Mouse (Mus musculus) neural tube, embryonic 10.5 days (tissue): Measurements from ENCODE around the gene Synrg.

ENCODE experiments used
- DNase-seq: peaks from one replicate; pipeline ENCODE4 v3.0.0-alpha.2; 2017; ENCODE audit warnings: low spot score; ENCODE audit errors: extremely low spot score

The Synrg gene

DNA sequence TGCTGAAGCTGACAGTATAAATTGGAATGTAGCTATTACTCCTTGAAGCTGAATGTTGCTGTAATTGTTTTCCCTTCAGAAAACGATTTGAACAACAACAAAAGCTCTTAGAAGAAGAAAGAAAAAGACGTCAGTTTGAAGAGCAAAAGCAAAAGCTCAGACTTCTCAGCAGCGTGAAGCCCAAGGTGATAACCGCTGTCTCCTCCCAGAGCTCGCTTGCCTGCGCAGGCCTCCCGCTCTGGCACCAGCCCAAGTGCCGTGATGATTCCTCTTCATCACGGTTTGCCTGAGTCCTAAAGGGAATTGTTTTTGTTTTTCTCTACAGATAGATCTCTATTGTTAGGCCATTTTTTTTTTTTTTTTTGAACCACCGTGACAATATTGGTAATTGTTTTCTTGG lies 17.1 kb downstream of the Synrg start:
- DNase-seq, result no peak

GRCm38 (mm10) chr11:83991701-83992100 lies 27.5 kb downstream of the Synrg start:
- DNase-seq, result no peak

GRCm38 (mm10) chr11:83993428-83993827 lies 29.2 kb downstream of the Synrg start:
- DNase-seq, result no peak

- no peak for DNase-seq
These were observed 30.3 kb downstream of the Synrg start for GRCm38 (mm10) chr11:83994481-83994880.

DNA sequence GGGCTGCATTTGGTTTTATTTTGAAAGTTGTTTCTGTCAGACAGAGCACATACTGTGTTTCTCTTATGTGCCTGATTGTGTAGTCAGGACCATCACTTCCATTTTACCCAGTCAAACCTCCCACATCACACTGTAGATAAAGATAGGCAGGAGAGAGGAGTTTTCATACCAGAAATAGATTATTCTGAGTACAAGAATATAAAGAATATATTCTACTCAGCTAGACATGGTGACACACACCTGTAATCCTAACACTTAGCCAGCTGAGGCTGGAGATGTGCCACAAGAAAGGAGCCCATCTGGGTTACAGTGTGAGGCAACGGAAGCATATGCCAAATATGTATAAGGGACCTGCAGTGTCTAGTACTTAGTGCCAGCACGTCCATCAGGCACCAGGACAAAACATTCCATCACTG lies 31.3 kb downstream of the Synrg start:
- no peak for DNase-seq

- no peak for DNase-seq
These were observed 33.1 kb downstream of the Synrg start for GRCm38 (mm10) chr11:83997171-83997868.

GRCm38 (mm10) chr11:83998993-83999392 lies 34.8 kb downstream of the Synrg start:
- no peak for DNase-seq

DNA sequence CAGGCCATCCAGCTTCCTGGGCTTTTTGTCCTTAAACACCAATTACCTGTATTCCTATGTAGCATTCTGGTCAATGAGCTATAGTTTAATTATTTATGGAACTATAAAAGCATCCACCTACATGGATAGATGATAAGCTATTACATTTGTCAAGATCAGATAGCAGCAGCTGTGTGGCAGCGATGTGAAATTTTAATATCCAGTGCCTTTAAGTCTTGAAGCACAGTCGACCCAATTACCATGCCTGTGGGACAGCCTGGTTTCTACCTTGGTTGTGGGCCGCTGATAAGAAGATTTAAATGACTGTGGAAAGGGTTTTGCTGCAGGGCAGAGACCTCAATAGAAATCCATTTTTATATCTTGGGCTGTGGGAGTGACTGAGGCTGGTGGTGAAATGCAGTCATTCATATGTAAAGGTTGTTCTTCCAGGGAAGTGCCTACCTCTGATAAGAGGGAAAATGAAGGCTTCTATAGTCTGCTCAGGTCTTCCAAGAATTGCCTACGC lies 35.2 kb downstream of the Synrg start:
- no peak for DNase-seq

DNA sequence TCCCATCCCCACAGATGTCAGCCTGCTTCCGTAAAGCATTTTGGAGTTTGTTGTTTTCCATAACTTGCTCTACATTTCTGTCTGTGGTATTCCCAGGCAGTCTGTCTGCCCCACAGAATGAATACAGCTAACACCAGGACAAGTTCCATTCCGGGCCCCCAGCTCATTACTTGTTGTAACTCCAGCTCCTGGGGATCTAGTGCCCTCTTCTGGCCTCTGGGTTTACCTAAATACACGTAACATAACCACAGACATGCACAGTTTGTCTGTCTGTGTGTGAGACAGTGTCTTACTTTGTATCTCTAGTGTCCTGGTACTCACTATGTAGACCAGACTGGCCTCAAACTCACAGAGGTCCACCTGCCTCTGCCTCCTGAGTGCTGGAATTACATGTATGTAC lies 37.0 kb downstream of the Synrg start:
- DNase-seq, result no peak

GRCm38 (mm10) chr11:84003986-84004385 lies 39.8 kb downstream of the Synrg start:
- no peak for DNase-seq

DNA sequence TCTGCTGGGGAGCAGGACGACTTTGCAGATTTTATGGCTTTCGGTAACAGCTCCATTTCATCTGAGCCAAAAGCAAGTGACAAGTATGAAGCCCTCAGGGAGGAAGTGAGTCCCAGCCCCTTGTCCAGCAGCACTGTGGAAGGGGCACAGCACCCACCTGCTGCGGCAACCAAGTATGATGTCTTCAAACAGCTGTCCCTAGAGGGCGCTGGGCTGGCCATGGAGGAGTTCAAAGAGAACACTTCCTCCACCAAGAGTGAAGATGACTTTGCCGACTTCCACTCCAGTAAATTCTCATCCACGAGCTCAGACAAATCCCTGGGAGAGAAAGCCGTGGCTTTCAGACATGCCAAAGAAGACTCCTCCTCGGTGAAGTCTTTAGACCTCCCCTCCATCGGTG lies 44.8 kb downstream of the Synrg start:
- DNase-seq, result no peak

- no peak for DNase-seq
These were observed 46.2 kb downstream of the Synrg start for GRCm38 (mm10) chr11:84010411-84010810.

GRCm38 (mm10) chr11:84011050-84011449 lies 46.8 kb downstream of the Synrg start:
- no peak for DNase-seq

DNA sequence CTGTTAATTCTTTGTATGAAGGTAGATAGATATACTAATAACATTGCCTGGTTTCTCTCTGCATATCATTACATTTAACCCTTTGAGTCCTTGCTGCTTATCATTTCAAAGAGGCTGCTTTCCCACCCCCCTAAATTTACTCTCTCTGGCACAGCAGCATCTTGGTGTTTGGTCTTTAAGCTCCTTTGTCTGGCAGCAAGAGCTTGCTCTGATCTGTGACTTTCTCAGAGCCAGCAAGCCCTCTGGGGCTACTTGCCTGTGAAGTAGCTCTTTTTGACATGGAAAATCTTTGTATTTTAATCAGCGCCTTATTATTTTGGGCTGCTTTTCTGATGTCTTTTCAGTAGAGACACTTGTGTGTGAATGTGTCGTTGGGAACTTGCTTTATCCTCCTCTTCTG lies 47.3 kb downstream of the Synrg start:
- DNase-seq, result no peak

DNA sequence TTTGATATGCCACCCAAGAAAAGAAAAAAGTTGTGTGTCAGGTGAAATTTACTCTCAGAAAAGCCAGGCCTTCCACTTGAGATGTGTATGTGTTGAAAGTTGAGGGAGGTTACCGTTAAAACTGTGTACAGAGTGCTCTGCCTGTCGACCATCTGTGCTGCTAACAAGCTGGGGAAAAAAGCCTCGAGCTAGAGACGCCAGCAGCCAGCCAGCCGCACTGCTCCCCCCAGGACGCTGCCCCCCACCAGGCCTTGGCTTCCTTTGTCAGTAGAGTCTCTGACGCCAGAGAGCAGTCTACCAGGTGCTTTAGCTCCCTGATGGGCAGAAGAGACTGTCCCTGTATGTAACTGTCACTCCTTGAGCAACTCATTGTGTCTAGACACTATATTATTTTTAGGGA lies 48.9 kb downstream of the Synrg start:
- no peak for DNase-seq

DNA sequence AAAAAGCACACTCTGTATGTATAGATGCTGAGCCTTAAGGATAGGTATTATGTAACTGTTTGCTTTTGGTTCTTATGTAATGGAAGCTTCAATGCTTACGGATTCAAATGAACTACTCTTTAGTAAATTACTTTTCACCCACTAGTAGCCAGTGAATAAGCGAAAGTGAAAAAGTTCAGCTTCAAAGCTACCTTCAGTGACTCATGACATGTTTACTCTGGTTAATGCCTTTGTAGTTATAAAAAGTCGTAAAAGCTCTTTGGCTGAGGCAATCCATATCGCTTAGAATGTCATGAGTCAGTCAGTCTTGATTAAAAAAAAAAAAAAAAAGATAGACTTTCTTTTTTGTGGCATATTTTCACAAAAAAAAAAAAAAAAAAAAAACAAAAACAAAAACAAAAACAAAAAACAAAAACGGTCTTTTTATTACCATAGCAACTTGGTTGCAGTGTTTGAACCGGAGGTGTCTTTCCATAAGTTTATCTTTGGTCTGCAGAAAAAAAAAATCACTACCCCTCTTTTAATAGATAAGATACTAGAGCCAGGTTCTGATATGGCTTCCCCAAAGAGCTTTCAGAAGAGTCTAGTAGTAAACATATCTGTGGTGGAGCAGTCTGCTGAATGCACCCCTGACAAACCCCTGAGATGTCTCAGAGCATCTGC lies 52.0 kb downstream of the Synrg start:
- DNase-seq, result no peak

DNA sequence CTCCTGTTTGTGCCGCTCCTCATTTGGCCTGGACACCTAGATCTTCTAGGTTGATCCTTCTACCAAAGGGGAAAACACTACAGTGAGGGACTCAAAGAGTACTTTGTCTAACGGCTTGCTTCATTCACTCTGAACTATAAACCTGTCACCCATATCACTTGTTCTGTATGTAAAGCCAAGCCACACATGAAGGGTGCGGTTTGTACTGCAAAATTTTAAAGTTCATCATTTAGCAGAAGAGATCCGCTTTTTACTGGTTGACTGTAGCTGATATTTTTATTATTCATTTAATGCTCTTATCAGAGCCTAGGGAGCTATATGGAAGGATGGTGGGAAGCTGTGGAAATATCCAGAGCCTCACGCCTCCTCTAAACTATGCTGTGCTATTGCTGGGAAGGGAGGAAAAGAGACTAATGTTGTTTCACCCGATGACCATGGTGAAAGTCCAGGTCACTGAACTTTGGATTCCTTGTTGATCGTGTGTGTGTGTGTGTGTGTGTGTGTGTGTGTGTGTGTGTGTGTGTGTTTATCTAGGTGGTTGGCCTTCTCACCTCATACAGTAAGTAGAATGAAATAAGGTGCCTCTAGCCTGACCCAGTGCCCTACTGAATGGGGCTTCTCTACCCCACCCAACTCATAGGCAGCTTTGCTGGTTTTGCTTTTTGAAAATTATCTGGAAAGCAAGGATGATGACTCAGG lies 52.7 kb downstream of the Synrg start:
- DNase-seq, result no peak

DNA sequence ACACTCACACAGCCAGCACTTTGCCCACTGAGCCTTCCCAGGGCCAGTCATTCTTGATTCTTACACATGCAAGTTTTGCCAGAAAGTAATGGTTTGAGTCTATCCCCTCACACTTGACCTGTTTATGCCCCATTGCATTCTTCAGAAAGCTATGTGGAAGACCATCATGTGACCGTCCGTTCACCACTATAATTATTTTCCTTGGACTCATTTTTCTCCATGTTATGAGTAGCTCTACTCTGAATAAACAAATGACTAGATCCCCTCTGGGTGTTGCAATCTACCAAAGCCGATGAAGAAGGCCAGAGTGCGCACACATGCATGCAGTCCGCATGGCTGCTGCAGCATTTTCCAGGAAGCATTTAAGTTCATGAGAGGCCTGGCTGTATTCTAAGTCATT lies 63.0 kb downstream of the Synrg start:
- no peak for DNase-seq

- no peak for DNase-seq
These were observed 64.2 kb downstream of the Synrg start for GRCm38 (mm10) chr11:84028271-84029028.

DNA sequence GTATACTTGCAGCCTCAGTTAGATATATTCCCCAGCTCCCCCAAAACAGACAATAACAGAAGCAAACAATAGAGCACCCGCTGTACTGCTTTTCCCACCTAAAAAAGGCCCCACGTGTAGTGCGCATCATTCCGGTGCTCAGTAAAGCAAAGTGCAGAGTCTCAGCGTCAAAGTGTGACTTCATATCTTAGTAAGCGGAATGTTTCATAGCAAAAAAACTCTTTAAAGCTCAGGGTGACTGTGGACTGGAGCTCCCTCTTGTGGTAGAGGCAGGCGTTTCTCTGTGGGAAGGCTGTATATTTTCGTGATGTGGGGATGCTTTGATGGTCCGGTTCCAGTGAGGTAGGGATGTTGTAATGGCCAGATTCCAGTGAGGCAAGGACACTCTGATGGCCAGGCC lies 67.7 kb downstream of the Synrg start:
- DNase-seq, result peak; percentile 34

GRCm38 (mm10) chr11:84032559-84032958 lies 68.3 kb downstream of the Synrg start:
- no peak for DNase-seq

GRCm38 (mm10) chr11:84033671-84034070 lies 69.4 kb downstream of the Synrg start:
- DNase-seq, result no peak
